Mouse (Mus musculus): ENCODE results near the gene Vps13d. TPM values are rescaled to one million over a fixed set of nuclear protein-coding genes. Genes with fewer than 3 reads are reported as not detected.

The Vps13d gene
- total RNA-seq, 2 experiments from 2014 or later = 62.2 to 72.8 TPM

DNA sequence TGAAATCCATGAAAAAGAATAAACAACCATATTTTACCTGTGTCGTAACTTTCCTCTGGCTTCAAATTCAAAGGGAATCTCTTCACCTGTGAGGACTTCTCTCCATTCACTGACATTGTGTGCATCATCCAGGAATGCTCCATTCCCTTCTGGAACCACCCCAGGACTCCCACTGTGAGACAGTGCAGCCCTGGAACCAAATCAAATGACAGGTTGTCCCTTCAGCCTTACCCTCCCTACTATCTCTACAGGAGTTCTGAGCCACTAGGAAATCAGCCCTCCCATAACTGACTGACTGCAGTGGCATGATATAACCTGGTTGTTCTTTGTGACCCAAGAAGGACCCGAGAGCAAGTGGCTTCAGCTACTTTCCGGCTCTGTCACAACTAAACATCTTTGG lies 96.8 kb downstream of the Vps13d start:
- no peak for DNase-seq (ENCODE audit: low spot score in 2 of 2)

DNA sequence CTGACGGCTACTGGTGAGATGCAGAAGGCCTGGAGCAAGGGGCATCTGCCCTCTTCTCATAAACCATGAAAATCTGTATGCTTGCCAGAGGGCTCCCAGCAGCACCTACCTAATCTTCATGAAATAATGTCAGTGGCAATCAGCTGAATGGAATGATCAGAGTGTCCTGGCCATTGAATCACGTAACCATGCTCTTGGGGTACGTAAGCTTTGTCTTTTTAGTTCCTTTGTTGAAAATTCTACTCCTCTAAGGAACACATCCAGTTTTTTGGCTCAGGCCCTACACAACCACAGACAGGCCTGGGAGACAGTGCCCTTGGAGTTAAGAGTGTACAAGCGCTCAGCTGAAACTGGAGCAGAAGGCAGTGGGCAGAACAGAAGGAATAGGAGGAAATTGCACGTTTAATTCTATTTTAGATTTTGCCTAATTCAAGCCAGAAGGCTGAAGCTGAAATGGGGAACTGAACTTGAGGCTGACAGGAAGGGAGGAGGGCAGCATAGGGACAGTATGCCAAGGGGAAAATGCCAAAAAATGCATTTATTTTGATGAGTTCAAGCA lies 98.2 kb downstream of the Vps13d start:
- peak; percentile 46 to 68 for DNase-seq (ENCODE audit: low spot score in 2 of 2)

DNA sequence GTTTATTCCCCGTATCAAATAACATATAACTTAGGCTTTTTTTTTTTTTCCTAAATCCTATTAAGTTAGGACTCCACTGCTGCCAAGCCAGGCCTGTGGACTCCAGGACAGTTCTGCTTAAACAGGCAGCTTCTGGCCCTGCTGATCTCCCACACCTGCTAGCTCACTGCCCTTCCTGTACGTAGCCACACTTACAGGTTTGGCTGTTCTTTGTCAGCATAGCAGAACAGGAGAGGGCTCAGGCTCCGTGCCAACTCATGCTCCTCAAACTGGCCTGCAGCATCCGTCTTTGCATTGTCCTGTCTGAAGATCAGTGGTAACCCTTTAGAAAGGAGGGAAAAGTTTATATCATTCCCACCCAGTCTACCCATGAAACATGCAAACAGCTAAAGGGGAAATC lies 108.3 kb downstream of the Vps13d start:
- DNase-seq (ENCODE audit: low spot score in 2 of 2) = no peak

DNA sequence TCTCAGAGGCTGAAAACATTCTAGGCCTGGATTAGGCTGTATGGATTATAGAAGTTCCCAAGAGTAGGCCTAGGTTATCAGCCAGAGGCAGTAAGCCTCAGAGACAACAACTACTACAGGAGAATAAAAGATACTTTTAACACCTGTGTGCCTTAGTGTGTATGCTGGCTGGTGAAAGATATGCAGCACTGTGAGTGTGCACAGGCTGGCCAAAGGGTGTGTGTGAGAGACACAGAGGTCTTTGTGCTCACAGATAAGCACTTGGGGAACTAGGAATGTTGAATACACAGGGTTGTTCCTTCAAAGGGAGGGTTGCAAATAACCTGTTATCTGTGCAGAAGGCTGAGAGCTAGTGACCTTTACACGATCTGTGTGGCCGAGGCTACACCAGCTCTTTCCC lies 115.5 kb downstream of the Vps13d start:
- DNase-seq (ENCODE audit: low spot score in 2 of 2) = no peak

DNA sequence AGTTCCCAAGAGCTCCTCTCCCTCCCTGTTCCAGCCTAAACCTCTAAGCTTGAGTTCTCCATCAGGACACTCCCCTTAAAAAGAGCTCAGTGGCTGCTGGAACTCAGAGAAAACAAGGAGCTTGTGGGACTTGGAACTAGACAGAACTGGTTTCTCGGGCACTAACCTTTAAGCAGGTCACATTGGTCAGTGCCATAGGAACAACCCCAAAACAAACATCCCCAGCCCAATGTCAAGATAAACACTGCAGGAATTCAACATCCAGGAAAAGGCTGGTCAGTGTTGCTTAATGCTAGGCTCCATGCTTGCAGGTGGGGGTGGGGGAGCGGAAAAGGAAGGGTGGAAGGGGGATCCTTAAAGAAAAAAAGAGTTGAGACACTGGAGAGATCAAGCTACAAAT lies 120.5 kb downstream of the Vps13d start:
- DNase-seq (ENCODE audit: low spot score in 2 of 2) = no peak

DNA sequence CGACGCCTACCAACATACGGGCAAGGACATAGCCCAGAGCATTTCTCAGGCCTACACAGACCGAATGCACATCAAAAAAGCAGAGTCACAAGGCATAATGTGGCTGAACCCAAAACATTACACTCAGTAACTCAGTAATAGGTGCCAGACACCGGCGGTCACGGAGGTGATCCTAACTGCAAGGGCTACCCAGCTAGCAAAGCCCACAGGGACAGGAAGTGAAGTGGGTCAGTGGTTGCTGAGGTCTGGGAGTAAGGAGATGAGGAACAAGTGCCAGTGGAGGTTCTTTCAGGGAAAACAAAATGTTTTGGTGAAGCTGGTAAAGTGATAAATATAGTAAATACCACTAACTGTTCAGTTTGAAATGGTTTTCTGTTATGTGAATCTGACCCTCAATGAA lies 121.1 kb downstream of the Vps13d start:
- DNase-seq (ENCODE audit: low spot score in 2 of 2) = no peak

DNA sequence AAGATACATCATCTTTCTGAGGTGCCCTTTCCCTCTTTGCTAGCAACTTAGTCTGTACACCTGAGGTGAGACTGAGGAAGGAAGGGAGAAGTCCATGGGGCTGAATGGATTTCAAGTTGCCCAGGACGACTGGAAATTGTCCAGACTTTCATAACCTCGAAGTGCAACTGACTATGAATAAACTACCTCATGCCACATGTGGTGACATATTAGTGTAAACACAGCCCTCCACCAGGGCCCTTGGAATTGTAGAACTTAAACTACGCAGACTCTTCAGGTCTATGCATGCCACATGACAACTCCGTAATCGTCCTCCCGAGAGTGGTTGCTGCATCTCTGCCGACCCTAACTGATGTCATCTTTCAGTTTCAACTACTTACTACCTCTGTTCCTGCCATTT lies 122.9 kb downstream of the Vps13d start:
- DNase-seq (ENCODE audit: low spot score in 2 of 2) = no peak

DNA sequence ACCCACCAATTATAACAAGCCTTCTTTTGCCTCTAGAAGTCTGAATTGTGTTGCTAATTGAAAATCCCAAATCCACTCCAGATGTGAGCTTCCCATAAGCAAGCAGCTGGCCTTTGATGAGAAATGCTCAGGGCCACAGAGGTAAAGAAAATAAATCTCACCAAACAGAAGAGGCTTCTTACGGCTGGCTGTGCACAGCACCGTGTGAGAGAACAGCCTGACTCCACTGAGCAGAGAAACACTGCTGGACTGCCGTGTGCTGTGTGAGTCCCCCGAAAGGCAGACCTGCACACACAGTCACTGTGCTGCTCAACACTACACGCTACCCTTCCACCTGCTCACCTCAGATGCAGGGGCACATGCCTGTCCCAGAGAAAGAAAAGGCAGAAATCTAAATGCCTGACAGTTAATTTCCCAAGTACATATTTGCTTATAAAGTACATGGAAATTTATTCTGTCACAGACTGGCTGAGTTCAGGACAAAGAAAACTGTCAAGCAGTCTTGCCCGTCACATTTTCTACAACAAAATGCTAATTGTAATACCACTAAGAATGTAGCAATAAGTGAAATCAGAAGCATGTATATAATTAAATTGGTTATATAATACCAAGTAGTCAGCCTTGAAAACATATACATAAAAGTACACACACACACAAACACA lies 127.7 kb downstream of the Vps13d start:
- DNase-seq (ENCODE audit: low spot score in 2 of 2) = no peak

DNA sequence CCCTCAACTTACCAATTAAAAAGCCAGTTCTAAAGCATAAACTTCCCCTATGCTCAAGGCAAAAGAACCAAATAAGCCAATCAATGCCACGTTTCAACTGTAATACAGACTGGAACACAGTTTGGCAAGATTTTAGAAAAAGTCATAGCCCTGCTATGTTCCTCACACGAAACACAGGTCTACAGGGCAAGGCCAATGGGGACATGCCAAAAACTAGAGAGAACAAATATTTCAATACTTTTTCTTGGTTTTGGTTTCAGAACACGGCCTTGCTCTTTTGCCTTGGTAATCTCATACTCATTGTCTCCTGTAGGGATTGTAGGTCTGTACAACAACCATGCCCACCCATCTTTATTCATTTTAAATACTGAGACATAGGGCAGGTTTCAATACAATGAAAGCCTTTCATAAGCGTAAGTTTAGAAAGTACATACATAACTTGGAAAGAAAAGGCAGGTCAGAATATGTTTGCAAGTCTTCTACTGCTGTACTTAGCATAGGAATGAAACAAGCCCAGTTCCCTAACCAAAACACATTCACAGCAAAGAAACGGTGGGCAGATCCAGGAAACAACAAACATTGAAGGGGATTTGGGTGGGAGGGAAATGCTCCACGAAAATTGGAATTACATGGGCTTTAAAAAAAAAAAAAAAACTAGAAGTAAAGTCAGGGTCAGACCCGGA lies 128.3 kb downstream of the Vps13d start:
- DNase-seq (ENCODE audit: low spot score in 2 of 2) = no peak

DNA sequence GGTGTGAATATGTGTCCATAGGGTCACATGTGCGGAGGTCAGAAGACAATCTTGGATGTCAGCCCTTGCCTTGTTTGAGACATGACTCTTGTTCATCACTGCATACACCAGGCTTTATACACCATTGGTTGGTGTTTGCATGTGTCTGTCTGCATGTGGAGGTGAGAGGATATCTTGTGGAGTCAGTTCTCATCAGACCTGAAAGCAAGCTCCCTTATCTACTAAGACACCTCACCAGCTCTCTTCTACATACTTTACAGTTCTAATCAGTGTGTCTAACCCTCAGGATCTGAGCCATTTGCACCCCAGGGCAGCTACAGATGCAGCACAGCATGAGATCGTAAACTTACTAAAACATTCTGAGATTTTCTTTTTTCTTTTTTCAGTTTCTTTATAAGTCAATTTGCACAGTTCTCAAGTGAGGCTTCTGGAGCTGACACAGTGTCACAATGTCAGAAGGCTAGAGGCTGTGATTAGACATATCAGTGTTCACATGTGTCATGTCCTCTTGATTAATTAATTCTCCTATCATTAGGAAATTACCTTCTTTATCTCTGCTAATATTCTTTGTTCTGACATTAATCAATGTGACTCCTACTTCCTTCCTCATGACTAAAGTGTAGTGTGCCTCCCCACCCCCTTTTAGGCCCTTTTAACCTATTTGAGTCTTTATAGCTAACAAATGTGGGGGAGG lies 135.9 kb downstream of the Vps13d start:
- DNase-seq (ENCODE audit: low spot score in 2 of 2) = no peak

DNA sequence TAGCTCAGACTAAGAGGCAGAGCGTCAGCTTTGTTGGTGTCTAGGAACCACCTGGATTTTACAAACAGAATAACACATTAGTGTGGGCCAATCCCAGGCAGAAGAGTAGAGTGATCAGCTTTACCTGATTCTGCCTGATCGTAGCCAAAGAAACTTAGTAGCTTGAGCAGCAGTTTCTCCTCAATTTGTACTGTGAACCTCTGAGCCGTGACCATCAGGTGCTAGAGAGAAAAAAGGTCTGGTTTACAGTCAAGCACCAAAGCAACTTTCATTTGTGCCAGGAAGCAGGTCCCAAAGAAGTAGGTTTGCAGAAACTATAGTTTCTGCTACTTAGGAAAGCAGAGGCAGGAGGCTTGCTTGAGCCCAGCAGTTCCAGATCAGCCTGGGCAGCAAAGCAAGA lies 138.5 kb downstream of the Vps13d start:
- no peak for DNase-seq (ENCODE audit: low spot score in 2 of 2)

DNA sequence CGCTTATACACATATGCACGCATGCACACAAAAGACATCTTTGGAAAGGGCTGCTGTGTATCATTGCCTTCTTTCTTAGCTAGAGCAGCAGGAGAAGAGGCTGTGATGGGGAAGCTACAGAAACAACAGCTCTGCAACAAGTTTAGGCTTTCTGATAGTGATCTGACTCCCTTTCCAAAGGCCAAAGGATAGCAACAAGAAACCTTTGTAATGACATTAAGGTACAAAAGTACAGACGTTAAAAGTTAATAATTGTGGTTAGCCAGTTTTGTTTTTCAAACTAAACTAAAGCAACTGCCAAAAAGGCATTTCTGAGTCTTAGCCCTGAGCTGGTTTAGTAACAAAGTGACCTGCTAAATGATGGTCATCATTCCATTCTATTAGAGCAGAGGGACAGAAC lies 139.0 kb downstream of the Vps13d start:
- DNase-seq (ENCODE audit: low spot score in 2 of 2) = no peak

DNA sequence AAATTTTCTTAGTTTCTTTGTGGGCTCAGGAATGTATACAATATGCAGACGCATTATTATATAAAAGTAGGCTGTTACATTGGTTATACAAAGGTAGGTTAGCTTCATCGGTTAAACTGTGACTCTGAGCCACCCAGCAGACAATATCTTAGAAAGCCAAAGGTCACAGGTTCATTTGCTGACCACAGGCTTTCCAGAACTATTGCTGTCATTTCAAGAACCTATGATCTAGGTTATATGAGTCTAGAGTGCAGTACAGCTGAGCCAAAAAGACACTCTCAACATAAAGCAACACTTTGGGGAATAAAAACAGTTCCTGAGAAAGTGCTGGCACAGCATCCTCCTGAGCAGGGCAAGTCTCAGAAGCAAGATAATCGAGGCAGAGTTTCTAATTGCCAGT lies 140.4 kb downstream of the Vps13d start:
- no peak for DNase-seq (ENCODE audit: low spot score in 2 of 2)

DNA sequence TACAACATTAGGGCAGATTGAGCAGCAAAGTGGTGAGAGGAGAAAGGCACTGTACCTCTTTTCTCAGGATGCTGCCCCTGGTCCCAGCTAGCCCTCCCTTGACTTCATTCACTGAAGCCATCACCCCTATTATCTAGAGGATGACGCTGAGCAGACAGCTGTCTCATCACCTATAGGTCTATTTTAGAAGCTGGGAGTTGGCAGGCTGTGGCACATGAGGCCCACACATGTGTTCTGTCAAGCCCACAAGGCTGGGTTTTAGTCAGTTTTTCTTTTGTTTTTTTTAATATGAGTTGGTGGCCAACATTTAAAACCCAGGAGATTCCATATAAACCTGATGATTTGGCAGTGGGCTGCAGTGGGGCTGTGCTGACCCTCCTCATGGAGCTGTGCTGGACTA lies 142.1 kb downstream of the Vps13d start:
- peak; percentile 27 to 63 for DNase-seq (ENCODE audit: low spot score in 2 of 2)

DNA sequence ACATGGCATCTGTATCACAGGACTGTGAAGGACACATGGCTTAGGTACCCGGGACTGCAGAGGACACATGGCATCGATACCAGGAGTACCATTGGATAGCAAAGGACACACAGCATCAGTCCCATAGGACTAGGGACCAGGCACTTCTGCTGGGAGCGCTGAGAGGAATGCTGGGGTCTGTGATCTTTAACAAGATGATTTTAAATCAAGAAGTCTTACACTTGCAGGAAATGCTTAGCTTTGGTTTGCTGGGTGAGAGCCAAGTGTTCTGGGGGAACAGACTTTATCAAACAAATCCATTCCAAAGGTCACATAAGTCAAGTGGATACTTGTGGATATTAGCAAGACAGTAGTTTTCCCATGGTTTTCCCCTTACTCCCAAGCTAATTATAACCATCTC lies 142.5 kb downstream of the Vps13d start:
- no peak for DNase-seq (ENCODE audit: low spot score in 2 of 2)

DNA sequence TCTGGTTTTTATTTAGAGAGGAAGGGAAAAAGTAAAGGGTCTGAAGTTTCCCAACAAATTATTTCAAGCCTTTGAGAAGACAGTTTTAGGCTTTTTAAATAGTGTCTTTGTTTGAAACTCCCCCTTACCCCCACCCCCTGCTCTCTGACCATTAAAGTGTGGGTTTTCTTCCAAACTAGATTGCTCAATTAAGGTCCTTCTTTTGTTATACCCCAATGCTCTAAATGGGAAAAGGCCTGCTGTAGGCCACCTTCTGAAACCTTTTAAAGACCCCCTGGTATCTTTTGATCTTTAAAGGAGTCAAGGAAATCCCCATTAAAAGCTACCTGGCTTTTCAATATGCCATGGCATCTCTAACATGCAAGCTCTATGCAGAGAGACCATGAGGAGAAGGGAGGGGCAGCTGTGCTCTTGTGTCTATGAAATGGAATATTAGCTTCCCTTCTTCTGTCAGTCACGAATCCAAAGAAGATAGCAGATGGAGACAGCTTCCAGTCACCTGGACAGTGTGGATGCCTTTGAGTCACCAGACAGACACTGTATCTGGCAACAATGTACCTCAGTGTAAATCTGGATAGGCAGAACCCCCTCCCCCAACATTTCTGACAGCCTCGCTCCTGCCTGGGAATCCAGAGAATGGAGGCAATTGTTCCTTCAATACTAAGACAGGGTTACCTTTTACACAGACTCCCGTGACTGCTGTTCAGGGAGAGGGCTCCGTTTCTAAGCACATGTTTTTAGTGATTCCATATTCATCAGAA lies 143.4 kb downstream of the Vps13d start:
- no peak for DNase-seq (ENCODE audit: low spot score in 2 of 2)

DNA sequence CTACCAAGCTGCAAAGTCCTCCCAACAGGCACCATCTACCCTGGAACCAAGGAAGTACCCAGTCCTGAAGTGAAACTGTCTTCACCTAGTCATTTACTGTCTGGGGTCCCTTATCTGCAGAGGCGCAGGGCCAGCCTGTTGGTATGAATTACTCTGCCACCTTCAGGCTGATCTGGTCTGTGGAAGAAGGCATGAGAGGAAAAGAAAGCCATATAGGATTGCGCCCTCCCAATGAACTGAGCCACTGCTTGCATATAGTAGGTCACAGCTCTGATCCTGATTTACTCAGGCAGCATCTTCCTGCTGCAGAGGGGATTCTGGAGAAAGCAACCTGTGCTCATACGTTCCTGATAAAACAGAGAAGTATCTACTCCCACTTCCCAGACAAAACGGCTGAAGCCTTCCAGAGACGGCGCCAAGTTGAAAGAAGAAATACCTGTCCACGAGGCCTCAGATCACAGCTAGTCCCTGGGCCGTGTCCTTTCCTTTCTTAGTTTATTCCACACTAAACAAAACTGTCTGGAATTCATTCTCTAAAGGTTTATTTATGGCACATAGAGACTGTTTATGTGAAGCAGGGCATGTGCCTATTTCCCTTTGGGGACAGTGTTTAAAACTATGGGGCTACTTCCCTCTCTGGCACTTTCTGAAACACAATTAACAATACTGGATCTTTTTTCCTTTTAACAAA lies 144.1 kb downstream of the Vps13d start:
- DNase-seq (ENCODE audit: low spot score in 2 of 2) = no peak

DNA sequence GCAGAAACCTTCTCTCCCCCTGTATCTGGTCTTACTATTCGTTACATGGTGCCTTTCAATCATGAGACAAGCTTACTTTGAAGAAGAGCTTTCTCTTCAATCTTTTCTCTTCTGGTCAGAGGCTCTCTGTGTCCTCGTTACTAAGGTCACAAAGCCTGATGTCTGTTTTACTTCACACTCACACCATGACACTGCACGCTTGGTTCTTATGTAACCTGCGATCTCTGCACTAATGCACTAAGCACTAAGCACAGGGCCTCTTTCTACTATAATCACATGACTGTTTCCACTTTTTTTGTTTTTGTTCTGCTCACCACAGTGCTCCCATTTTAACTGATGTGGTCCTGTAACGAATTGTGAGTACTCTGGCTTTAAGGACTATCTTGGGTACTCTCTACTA lies 146.8 kb downstream of the Vps13d start:
- no peak for DNase-seq (ENCODE audit: low spot score in 2 of 2)

DNA sequence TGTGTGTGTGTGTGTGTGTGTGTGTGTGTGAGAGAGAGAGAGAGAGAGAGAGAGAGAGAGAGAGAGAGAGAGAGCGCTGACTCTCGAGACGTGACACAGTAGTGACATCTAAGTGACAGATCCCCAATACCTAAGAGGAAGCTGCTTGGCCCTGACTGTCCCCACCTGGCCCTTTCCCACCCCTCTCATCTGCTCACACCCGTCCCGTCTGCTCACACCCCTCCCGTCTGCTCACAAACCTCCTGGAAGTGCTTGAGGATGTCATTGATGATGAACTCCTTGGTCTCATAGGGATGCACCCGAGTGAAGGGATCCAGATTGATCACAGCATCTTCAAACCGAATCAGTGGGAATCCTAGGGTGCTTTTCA lies 148.8 kb downstream of the Vps13d start:
- DNase-seq (ENCODE audit: low spot score in 2 of 2) = no peak

DNA sequence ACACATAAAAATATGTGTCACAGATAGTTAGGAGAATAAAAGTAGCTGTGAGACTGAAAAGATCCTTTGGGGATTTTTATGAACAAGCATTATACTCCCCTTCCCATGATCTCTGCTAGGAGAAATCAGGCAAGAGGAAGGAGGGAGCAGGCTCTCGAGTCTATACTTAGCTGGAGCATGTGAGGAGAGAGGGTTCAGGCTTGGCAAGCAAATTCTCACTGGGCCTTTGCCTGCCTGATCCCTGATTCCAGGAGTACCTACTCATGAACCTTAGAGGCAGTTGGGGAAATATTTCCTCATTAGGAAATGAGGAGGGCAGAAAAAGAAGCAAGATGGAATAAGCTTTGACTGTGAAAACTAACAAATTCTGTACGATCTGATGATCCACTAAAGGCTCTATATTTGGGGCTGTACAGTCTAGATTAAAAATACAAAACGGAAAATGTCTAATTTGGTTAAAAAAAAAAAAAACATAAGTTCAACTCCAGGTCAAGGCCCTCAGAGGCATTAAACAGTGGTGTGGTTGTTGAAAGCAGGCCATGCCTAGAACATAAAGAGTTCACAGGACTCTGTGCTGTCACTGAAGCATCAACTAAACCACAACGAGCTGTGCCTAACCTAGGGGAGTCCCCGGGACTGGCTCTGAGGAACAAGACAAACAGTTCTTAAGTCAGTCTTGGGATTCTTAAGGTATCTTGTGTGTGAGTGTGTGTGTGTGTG lies 149.3 kb downstream of the Vps13d start:
- DNase-seq (ENCODE audit: low spot score in 2 of 2) = no peak

Measured in layer of hippocampus, adult 18-20 months (tissue).